Mouse (Mus musculus) liver, embryonic 11.5 days (tissue): ENCODE measurements around the gene Sec61a1. TPM values are rescaled to one million over a fixed set of nuclear protein-coding genes. Genes with fewer than 3 reads are reported as not detected.

Source experiments
- ATAC-seq: fragments of 200-750 bp; cut with Nextera tagmentation; replicated peaks from 2 replicates; pipeline ENCODE4 v1.8.0; 2017; ENCODE audit warnings: moderate number of reproducible peaks, mild to moderate bottlenecking, moderate TSS enrichment, moderate library complexity; ENCODE audit not compliant: low FRiP score
- DNase-seq: peaks from one replicate; pipeline ENCODE4 v3.0.0-alpha.2; 2017; ENCODE audit warnings: low spot score
- H3K27ac ChIP-seq: fragments of 300-500 bp; sonication (generic); 2 replicates; pipeline ENCODE4 v1.5.1; 2014; ENCODE audit warnings: mild to moderate bottlenecking, low read depth, low read length, control low read depth
- H3K27me3 ChIP-seq: fragments of 300-500 bp; sonication (generic); replicated peaks from 2 replicates; pipeline ENCODE4 v1.6.1; 2014; ENCODE audit warnings: low read length, mixed read lengths; ENCODE audit not compliant: control insufficient read depth, insufficient read depth
- H3K36me3 ChIP-seq: fragments of 300-500 bp; sonication (generic); 2 replicates; pipeline ENCODE4 v1.6.1; 2014; ENCODE audit warnings: mild to moderate bottlenecking, low read length, moderate library complexity, mixed read lengths; ENCODE audit not compliant: control insufficient read depth, insufficient read depth
- H3K4me1 ChIP-seq: fragments of 300-500 bp; sonication (generic); replicated peaks from 2 replicates; pipeline ENCODE4 v1.6.1; 2014; ENCODE audit warnings: low read length, mixed read lengths; ENCODE audit not compliant: control insufficient read depth, insufficient read depth
- H3K4me2 ChIP-seq: fragments of 300-500 bp; sonication (generic); 2 replicates; pipeline ENCODE4 v1.6.1; 2014; ENCODE audit warnings: mild to moderate bottlenecking, control low read depth, moderate library complexity
- H3K4me3 ChIP-seq: fragments of 300-500 bp; sonication (generic); 2 replicates; pipeline ENCODE4 v1.5.1; 2014; ENCODE audit warnings: low read depth, low read length, control low read depth
- H3K9ac ChIP-seq: fragments of 300-500 bp; sonication (generic); 2 replicates; pipeline ENCODE4 v1.6.1; 2014; ENCODE audit warnings: low read depth, low read length, control low read depth
- H3K9me3 ChIP-seq: fragments of 300-500 bp; sonication (generic); 2 replicates; pipeline ENCODE4 v1.6.1; 2016; ENCODE audit warnings: low read length, inconsistent platforms, mixed read lengths; ENCODE audit not compliant: control insufficient read depth
- WGBS: fragments of 180-500 bp; shearing (Covaris S2); extraction: QIAGEN DNeasy Blood & Tissue Kit; methylation state at CpG from one replicate; pipeline ENCODE4 v1.1.7; 2014; 5-methylcytosine and 5-hydroxymethylcytosine counted together
- polyA plus RNA-seq: library from polyadenylated mRNA; unstranded; fragments of >200 nt; fragmentation: Nextera tagmentation; extraction: Ambion mirVana; gene quantifications from 2 replicates; pipeline ENCODE4 v1.2.1, GENCODE M21; 2014

The Sec61a1 gene
- polyA plus RNA-seq, 1 experiment from 2014 or later = 214 TPM

DNA sequence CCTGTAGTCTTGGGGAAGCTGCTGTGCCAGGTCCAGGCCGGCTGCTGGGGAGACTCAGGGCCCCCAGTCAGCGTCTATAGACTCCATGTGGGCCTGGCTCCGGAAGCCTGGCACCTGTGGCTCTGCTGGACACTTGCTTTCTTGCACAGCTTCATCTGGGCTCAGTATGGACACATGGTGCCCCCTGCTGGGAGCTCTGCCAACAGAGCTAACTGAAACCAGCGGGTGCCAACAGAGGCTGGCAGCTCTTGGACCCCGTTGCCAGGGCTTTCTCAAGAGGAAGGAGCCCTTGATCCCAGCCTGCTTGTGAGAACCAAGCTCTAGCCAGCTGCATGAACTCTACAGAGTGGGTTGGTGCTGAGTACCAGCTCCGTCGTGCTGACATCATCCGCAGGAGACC is 31.8 kb downstream of the Sec61a1 start:
- H3K4me1 ChIP-seq = 0 out of 2 replicates have a peak, but pooled peaks cover 2% of the 10 kb centered on the region
- no peak overlapping the region for H3K27ac ChIP-seq
- H3K9me3 ChIP-seq = no peaks in the 10 kb centered on the region
- no peak overlapping the region for H3K4me3 ChIP-seq
- H3K4me2 ChIP-seq = no peak overlapping the region
- no peak for DNase-seq
- H3K9ac ChIP-seq = no peak overlapping the region
- 87% methylated on average over 8 of the region's 8 CpGs for WGBS
- no peak for ATAC-seq
- H3K27me3 ChIP-seq = no peaks in the 10 kb centered on the region
- H3K36me3 ChIP-seq = peaks cover 56% of the 10 kb centered on the region

DNA sequence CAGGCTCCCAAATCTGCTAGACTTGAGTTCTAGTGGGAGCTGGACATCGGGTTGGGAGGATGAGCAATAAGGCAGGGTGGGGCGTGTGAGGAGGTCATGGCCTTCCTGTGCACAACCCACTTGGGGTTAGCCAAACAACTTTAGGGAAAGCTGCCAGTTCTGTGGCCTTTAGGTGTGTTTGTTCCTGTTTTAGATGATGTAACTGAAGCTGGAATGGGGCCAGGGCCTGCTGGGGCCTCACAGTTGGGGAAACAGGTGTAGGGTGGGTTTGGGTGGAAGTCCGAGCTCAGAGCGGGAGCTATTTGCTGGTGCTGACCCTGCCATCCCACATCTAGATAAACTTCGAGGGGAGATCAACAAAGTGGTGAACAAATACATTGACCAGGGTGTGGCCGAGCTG is 33.3 kb downstream of the Sec61a1 start:
- no peak for DNase-seq
- 0 out of 2 replicates have a peak, but pooled peaks cover 2% of the 10 kb centered on the region for H3K4me1 ChIP-seq
- no peaks in the 10 kb centered on the region for H3K9me3 ChIP-seq
- no peaks in the 10 kb centered on the region for H3K27me3 ChIP-seq
- H3K4me2 ChIP-seq = no peak overlapping the region
- no peak for ATAC-seq
- no peak overlapping the region for H3K4me3 ChIP-seq
- no peak overlapping the region for H3K9ac ChIP-seq
- WGBS = 79% methylated on average over 6 of the region's 6 CpGs
- H3K27ac ChIP-seq = no peak overlapping the region
- H3K36me3 ChIP-seq = peaks cover 62% of the 10 kb centered on the region

DNA sequence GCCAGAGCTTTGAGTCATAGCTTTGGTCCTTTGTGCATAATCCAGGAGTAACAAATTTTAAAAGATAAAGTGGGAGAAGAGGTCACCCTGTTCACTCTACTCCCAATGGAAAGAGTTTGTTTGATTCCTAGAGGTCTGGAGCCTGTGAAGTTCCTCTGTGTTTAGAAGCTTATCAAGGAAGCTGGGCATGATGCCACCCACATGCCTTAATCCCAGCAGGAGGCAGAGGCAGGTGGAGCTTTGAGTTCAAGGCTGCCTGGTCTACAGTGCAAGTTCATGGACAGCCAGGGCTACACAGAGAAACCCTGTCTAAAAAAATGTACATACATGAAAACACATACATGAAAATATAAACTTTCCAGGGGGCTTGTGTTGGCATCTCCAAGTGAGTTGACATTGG is 34.8 kb downstream of the Sec61a1 start:
- Histone ChIP-seq H3K9me3 (no peaks in the 10 kb centered on the region), H3K4me1 (0 out of 2 replicates have a peak, but pooled peaks cover 2% of the 10 kb centered on the region), H3K27ac (no peak overlapping the region), H3K4me3 (no peak overlapping the region), H3K4me2 (no peak overlapping the region), H3K36me3 (peaks cover 76% of the 10 kb centered on the region), H3K9ac (no peak overlapping the region), H3K27me3 (no peaks in the 10 kb centered on the region)
- DNase-seq = no peak
- no peak for ATAC-seq

DNA sequence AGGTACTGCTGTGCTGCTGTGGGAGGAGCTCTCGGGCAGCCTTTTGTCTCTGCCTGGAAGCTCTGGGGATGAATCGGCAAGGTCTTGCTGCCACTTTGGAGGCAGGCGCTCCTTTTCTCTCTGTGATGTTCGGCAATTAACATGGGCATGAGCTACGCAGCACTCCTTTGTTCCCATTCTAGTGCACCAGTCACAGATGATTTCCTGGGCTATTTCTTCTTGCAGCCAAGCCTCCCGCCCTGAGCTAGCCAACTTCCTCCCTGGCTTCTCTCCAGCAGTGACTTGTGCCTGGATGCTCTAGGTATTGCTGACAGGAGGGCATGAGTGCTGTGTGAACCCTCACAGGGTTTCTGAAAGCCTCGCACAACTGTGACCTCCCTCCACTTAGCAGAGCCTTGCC is 35.6 kb downstream of the Sec61a1 start:
- ATAC-seq (no peak), DNase-seq (no peak)
- H3K27ac ChIP-seq = no peak overlapping the region
- H3K4me2 ChIP-seq = no peak overlapping the region
- H3K4me3 ChIP-seq = no peak overlapping the region
- no peaks in the 10 kb centered on the region for H3K9me3 ChIP-seq
- peaks cover 77% of the 10 kb centered on the region for H3K36me3 ChIP-seq
- H3K4me1 ChIP-seq = 0 out of 2 replicates have a peak, but pooled peaks cover 2% of the 10 kb centered on the region
- 90% methylated on average over 7 of the region's 7 CpGs for WGBS
- H3K9ac ChIP-seq = no peak overlapping the region
- H3K27me3 ChIP-seq = no peaks in the 10 kb centered on the region

DNA sequence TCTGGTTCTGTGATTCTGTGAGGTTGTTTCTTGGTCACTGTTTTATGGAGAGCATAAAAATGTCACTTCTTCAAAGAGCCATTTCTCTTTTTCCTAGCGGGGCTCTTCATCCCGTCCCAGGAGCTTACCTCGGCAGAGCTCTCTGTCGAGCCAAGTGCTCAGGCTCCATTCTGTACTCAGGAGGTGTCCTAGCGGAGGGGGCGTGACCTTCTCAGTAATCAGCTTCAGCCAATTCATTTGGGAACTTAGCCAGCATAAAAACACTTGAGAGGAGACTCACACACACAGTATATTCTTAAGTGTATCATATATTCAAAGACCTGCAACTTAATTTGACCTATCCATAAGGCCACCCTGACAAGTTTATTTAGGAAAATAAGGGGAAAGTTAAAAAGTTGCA is 38.3 kb downstream of the Sec61a1 start:
- H3K4me2 ChIP-seq = no peak overlapping the region
- DNase-seq (no peak), ATAC-seq (no peak)
- H3K4me1 ChIP-seq = 0 out of 2 replicates have a peak, but pooled peaks cover 2% of the 10 kb centered on the region
- WGBS = 81% methylated on average over 6 of the region's 6 CpGs
- H3K27me3 ChIP-seq = no peaks in the 10 kb centered on the region
- no peak overlapping the region for H3K27ac ChIP-seq
- no peak overlapping the region for H3K9ac ChIP-seq
- peaks cover 60% of the 10 kb centered on the region for H3K36me3 ChIP-seq
- H3K4me3 ChIP-seq = no peak overlapping the region
- H3K9me3 ChIP-seq = no peaks in the 10 kb centered on the region

DNA sequence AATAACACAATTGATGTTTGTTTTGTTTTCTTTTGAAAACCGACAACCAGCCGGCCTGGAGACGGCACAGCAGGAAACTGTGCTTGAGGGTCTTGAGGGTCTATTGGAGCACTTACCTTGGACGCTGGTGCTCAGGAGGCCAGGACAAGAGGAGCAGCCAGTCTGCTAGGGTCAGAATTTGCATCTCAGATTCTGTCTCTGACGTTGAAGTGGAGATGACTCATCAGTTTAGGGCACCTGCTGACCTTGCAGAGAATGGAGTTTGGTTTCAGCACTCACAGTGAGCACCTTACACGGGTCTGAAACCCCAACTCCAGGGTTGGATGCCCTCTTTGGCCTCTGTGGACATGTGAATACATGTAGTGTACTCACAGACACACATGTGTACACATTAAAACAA is 48.8 kb downstream of the Sec61a1 start:
- DNase-seq (no peak), ATAC-seq (no peak)
- H3K4me3 ChIP-seq = no peak overlapping the region
- no peak overlapping the region for H3K4me2 ChIP-seq
- H3K27ac ChIP-seq = no peak overlapping the region
- H3K36me3 ChIP-seq = peaks cover 38% of the 10 kb centered on the region
- no peak overlapping the region for H3K9ac ChIP-seq
- peaks cover 8% of the 10 kb centered on the region for H3K4me1 ChIP-seq
- 76% methylated on average over 6 of the region's 6 CpGs for WGBS
- H3K27me3 ChIP-seq = no peaks in the 10 kb centered on the region
- no peaks in the 10 kb centered on the region for H3K9me3 ChIP-seq

DNA sequence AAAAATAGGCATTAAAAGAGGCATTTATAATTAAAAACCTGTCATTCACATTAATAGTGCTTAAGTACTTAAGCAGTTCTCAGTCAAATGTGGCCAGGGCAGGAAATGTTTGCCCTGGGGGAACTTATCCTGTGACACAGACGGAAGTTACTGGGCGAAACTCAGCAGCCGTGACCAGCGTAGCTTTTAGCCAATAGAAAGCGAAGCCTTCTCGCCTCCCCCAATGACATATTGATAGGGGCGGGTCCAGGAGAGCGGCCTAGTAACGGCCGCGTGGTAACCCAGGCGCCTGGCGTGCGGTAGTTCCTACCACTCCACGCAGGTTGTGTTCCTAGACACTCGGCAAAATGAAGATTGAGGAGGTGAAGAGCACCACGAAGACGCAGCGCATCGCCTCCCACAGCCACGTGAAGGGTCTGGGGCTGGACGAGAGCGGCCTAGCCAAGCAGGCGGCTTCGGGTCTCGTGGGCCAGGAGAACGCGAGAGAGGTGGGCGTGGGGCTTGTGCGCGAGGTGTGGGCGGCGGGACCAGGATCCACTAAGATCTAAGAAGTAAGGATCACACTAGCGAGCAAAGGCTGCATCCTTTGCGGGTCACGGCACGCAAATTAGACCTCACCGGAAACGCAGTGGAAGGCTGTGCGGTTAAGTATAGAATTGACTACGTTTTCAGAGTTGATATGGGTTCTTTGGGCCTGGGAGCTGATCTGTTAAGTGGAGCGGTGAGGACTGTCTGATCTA is 53.4 kb downstream of the Sec61a1 start, which contains the start of gene Ruvbl1:
Gene Ruvbl1, plus strand, starts transcription at position 229 of the 740 bp plus-strand sequence.
- under 1% methylated on average over 41 of the region's 42 CpGs for WGBS
- H3K27ac ChIP-seq = 0 out of 2 replicates have a peak within 1 kb of the TSS, but pooled peaks have one; percentile 28
- ATAC-seq (peak; percentile 100), DNase-seq (peak; percentile 82)
- H3K36me3 ChIP-seq = peaks cover 16% of the 10 kb centered on the region
- H3K4me2 ChIP-seq = peak within 1 kb of the TSS; percentile 91
- H3K4me1 ChIP-seq = peaks cover 8% of the 10 kb centered on the region
- H3K4me3 ChIP-seq = peak within 1 kb of the TSS; percentile 78
- H3K27me3 ChIP-seq = no peaks in the 10 kb centered on the region
- H3K9ac ChIP-seq = peak within 1 kb of the TSS; percentile 84
- no peaks in the 10 kb centered on the region for H3K9me3 ChIP-seq

DNA sequence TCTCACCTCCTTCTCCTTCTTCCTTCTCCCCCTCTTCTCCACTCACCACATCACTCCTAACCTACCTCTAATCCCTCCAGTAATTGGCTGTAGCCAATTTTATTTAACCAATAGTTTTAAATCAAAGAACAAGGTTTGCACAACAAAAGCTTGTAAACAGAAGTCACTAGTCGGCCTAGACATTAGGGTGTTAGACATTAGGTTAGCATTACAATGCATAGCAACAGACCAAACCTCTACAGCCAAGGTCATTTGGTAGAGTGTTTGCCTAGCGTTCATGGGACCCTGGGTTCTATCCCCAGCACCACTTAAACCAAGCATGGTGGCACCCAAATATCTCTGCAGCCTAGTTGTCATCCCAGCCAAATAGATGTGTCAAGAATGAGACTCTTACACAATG is 64.2 kb downstream of the Sec61a1 start:
- ATAC-seq (no peak), DNase-seq (no peak)
- H3K27ac ChIP-seq = no peak overlapping the region
- no peaks in the 10 kb centered on the region for H3K9me3 ChIP-seq
- H3K9ac ChIP-seq = no peak overlapping the region
- H3K4me1 ChIP-seq = no peaks in the 10 kb centered on the region
- H3K4me2 ChIP-seq = no peak overlapping the region
- H3K4me3 ChIP-seq = no peak overlapping the region
- H3K36me3 ChIP-seq = no peaks in the 10 kb centered on the region
- H3K27me3 ChIP-seq = no peaks in the 10 kb centered on the region; the same call in 1 of the 2 replicates
- 63% methylated on average over 2 of the region's 2 CpGs for WGBS
